Mouse (Mus musculus): Measurements from ENCODE around the gene Fxr2. TPM values are rescaled to one million over a fixed set of nuclear protein-coding genes. Genes with fewer than 3 reads are reported as not detected.

Fxr2 gene
- polyA plus RNA-seq (2014; fragmentation: Illumina TruSeq; extraction: RNeasy Lipid Tissue Mini Kit (QIAGEN cat#74804); ENCODE audit: low read depth, low replicate concordance), result 16.0 TPM

DNA sequence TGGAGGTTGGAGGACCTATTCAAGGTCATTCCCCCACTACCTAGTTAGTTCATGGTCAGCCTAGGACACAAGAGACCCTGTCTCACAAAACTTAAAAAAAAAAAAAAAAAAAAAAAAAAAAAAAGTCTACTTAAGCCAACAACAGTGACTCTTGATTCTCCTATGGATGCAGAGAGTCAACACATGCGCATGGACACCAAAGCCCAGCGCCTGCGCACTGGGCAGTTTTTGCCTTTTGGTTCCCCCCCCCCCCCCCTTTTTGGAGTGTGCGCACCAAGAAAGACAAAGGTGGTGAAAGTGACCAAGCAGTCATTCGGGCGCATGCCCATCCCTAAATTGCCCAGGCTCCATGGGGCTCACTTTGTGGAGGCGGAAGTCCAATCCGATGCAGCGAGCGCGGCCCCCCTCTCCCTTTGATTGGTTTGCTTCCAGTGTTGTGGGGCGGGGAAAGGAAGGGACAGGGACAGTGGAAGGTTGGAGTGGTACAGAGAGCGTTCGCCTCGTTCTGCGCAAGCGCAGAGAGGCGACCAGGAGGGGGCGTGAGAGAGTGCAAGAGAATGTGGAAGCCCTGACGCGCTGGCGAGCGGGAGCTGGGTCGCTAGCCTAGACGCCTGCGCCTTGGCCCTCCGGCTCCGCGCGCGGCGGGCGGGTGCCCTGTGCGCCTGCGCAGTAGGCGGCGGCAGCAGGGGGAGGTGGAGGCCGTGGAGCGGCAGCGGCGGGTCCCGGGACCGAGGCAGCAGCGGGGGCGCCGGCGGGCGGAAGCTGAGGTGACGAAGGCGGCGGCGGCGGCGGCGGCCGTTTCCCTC is at the start of gene Fxr2:
Fxr2 (plus strand) TSS at position 707 of the 806 bp plus-strand sequence.

DNA sequence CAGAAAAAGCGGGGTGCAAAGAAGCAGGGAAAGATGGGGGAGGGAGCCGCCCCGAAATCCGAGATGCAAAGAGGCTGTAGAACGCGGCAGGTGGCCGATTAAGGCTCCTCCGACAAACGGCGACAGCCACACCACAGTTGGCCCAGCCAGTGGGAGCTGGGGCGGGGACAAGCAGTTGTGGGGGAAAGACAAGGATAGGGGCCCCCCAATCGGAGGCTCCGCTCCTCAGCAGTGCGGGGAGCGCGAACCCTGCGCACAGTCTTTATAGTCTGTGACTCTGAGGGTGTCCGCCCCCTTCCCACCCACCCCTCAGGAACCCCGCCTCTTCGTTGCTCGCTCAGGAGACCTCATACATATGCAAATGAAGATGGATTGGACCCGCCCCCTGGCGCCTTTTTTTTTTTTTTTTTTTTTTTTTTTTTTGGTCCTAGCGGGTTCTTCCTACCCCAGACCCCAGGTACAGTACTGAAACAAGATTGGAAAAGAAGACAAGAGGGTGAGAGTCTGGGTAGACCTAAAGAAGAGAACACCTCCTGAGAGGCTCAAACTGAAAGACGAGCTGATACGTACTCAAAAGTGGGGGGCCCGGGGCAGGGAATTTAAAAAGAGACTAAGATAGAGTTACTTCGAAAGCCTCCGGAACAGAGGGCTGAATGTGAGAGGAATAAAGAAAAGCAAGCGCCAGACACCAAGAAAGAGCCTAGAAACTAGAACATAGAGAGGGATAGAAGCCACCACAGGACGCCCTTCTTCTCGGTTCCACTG is 26.9 kb upstream of the Fxr2 start, which contains the start of gene Atp1b2:
Atp1b2 (minus strand) TSS at position 217 of the 765 bp plus-strand sequence.

GRCm38 (mm10) chr11:69617805-69618204 is 15.0 kb upstream of the Fxr2 start, which contains the start of gene Shbg:
TSS of gene Shbg (minus strand) at chr11:69617905.

GRCm38 (mm10) chr11:69621571-69622268 is 11.1 kb upstream of the Fxr2 start, which contains the start of gene Sat2:
TSS of gene Sat2 (plus strand) at chr11:69622024.

GRCm38 (mm10) chr11:69655264-69656064 is 22.7 kb downstream of the Fxr2 start, which contains the start of gene Sox15:
TSS of gene Sox15 (plus strand) at chr11:69655314.

GRCm38 (mm10) chr11:69662213-69662966 is 29.6 kb downstream of the Fxr2 start, which contains the start of gene Mpdu1:
TSS of gene Mpdu1 (minus strand) at chr11:69662642.

DNA sequence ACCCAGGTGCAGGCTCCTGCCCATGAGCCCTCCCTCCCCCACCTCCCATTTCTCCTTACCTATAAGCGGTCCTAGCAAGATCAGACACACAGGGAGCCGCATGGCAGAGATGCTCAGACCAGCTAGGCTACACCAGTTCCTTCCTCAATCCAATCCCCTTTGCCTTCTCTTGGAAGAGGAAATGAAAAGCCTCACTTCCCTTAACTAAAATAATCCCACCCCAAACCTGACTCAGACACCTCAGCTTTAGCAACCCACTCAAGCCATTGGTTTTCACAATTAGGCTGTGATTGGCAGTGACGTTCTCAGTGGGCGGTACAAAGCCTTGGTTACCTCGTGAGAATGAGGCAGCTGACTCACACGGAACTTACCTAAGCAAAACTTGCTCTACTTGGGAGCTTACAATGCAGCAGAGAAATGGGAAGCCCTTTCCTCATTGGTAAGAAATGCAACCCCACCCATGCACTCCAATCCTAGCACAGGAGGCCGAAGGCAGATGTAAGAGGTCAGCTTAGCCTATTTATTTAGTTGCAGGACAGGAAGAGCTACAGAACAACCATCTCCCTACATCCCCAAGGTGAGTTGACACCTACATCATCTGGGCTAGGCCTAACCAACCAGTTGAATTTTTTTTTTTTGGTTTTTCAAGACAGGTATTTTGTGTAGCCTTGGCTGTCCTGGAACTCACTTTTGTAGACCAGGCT is 33.3 kb downstream of the Fxr2 start, which contains the start of gene Cd68:
Cd68 (minus strand) TSS at position 193 of the 704 bp plus-strand sequence.

GRCm38 (mm10) chr11:69672211-69672706 is 39.5 kb downstream of the Fxr2 start, which contains the start of gene Eif4a1:
TSS of gene Eif4a1 (minus strand) at chr11:69672423.

DNA sequence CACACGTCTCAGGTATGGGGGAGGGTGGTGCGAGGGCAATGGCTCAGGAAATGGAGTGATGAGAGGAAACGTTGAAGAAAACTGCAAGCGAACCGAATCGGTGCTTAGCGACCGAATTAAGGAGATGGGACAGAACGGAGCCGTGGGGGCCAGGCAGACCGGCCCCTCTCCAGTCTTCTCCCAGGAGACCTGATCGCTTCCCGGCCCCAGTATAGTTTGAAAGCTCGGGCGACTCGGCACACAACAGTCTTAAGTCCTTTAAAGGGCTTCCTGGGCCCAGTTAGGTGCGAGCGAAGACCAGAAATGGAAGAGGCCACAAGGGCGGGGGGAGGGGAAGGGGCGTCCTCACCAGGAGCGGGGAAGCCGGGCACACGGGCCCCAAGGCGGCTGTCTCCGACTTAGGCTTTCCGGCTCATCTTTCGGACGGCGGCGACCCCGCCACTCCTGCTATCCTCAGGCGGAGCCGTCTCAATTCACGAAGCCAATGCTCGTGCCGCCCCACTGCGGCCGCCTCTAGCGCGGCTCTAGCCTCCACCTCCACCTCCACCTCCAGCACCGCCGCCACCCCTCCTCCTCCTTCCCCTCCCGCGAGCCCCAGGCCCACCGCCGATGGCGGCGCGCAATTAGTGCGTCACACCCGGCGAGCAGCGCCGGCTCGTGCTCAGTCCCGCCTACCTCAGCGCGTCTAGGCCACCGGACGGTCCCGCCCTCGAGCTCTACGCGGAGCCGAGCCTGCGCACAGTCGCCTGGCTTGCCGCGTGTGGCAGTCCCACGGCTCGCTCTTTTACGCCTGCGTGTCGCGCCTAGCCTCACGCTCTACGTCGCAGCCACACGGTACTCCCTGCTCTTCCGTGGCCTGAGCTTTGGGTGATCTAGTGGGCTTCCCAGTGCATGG is 48.8 kb downstream of the Fxr2 start, which contains the start of gene Senp3:
Senp3 (minus strand) TSS at position 771 of the 895 bp plus-strand sequence.

DNA sequence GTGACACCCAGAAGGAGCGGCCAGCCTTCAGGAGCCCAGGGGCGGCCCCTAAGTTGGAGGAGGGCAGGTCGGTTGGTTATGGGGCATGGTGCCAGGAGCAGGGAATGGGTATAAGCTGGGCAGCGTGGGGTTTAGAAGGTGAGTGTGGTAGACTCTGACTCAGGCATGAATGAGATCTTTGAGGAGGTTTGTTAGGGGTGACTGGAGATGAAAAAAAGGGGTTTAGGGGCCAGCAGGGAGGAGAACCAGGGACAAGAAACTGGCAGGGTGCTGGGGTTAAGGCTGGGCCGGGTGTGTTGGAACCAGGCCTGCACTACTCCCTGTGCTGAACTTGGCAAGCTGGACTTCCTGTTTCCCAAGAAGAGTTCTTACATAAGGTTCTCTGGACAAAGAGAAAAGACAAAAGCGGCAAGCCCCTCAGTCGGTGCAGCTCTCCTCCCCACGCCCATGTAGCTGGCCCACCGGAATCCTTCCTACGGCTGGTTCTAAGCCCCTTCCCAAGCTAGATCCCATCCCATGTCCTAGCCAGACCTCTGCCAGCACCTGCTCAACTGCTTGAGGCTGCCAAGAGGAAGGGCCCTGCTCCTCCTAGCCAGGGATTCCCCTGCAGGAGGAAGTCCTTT is 52.8 kb downstream of the Fxr2 start, which contains the start of gene Tnfsf13:
Tnfsf13 (minus strand) TSS at position 259 of the 623 bp plus-strand sequence.

GRCm38 (mm10) chr11:69695361-69696181 is 62.8 kb downstream of the Fxr2 start, which contains the start of the genes Tnfsf12 and Tnfsfm13:
TSS of gene Tnfsf12 (minus strand) at chr11:69695849.
TSS of gene Tnfsfm13 (minus strand) at chr11:69696098.

Other genes with a start within 250 kb of the Fxr2 start
- 48.5 TPM for gene Naa38, start 237.5 kb upstream of the Fxr2 start, polyA plus RNA-seq (2014; fragmentation: Illumina TruSeq; extraction: RNeasy Lipid Tissue Mini Kit (QIAGEN cat#74804); ENCODE audit: low read depth, low replicate concordance)
- 33.5 TPM for gene Cyb5d1, start 237.4 kb upstream of the Fxr2 start, polyA plus RNA-seq (2014; fragmentation: Illumina TruSeq; extraction: RNeasy Lipid Tissue Mini Kit (QIAGEN cat#74804); ENCODE audit: low read depth, low replicate concordance)
- 0.13 TPM for gene Tmem88, start 234.8 kb upstream of the Fxr2 start, polyA plus RNA-seq (2014; fragmentation: Illumina TruSeq; extraction: RNeasy Lipid Tissue Mini Kit (QIAGEN cat#74804); ENCODE audit: low read depth, low replicate concordance)
- 0.98 TPM for gene Kdm6b, start 219.3 kb upstream of the Fxr2 start, polyA plus RNA-seq (2014; fragmentation: Illumina TruSeq; extraction: RNeasy Lipid Tissue Mini Kit (QIAGEN cat#74804); ENCODE audit: low read depth, low replicate concordance)
- gene Dnah2, start 83.9 kb upstream of the Fxr2 start, polyA plus RNA-seq (2014; fragmentation: Illumina TruSeq; extraction: RNeasy Lipid Tissue Mini Kit (QIAGEN cat#74804); ENCODE audit: low read depth, low replicate concordance), result 10.4 TPM
- gene Efnb3, start 72.8 kb upstream of the Fxr2 start, polyA plus RNA-seq (2014; fragmentation: Illumina TruSeq; extraction: RNeasy Lipid Tissue Mini Kit (QIAGEN cat#74804); ENCODE audit: low read depth, low replicate concordance), result 0.48 TPM
- gene Wrap53, start 52.7 kb upstream of the Fxr2 start, polyA plus RNA-seq (2014; fragmentation: Illumina TruSeq; extraction: RNeasy Lipid Tissue Mini Kit (QIAGEN cat#74804); ENCODE audit: low read depth, low replicate concordance), result 1.1 TPM
- gene Trp53, start 52.6 kb upstream of the Fxr2 start, polyA plus RNA-seq (2014; fragmentation: Illumina TruSeq; extraction: RNeasy Lipid Tissue Mini Kit (QIAGEN cat#74804); ENCODE audit: low read depth, low replicate concordance), result 2.5 TPM
- gene Atp1b2, start 27.0 kb upstream of the Fxr2 start, polyA plus RNA-seq (2014; fragmentation: Illumina TruSeq; extraction: RNeasy Lipid Tissue Mini Kit (QIAGEN cat#74804); ENCODE audit: low read depth, low replicate concordance), result 23.7 TPM
- gene Shbg, start 15.1 kb upstream of the Fxr2 start, polyA plus RNA-seq (2014; fragmentation: Illumina TruSeq; extraction: RNeasy Lipid Tissue Mini Kit (QIAGEN cat#74804); ENCODE audit: low read depth, low replicate concordance), result 2.6 TPM
- 6.7 TPM for gene Sat2, start 11.0 kb upstream of the Fxr2 start, polyA plus RNA-seq (2014; fragmentation: Illumina TruSeq; extraction: RNeasy Lipid Tissue Mini Kit (QIAGEN cat#74804); ENCODE audit: low read depth, low replicate concordance)
- gene Sox15, start 22.3 kb downstream of the Fxr2 start, polyA plus RNA-seq (2014; fragmentation: Illumina TruSeq; extraction: RNeasy Lipid Tissue Mini Kit (QIAGEN cat#74804); ENCODE audit: low read depth, low replicate concordance), result not detected
- 8.7 TPM for gene Mpdu1, start 29.7 kb downstream of the Fxr2 start, polyA plus RNA-seq (2014; fragmentation: Illumina TruSeq; extraction: RNeasy Lipid Tissue Mini Kit (QIAGEN cat#74804); ENCODE audit: low read depth, low replicate concordance)
- 0.91 TPM for gene Cd68, start 33.2 kb downstream of the Fxr2 start, polyA plus RNA-seq (2014; fragmentation: Illumina TruSeq; extraction: RNeasy Lipid Tissue Mini Kit (QIAGEN cat#74804); ENCODE audit: low read depth, low replicate concordance)
- gene Eif4a1, start 39.4 kb downstream of the Fxr2 start, polyA plus RNA-seq (2014; fragmentation: Illumina TruSeq; extraction: RNeasy Lipid Tissue Mini Kit (QIAGEN cat#74804); ENCODE audit: low read depth, low replicate concordance), result 265 TPM
- gene Senp3, start 49.1 kb downstream of the Fxr2 start, polyA plus RNA-seq (2014; fragmentation: Illumina TruSeq; extraction: RNeasy Lipid Tissue Mini Kit (QIAGEN cat#74804); ENCODE audit: low read depth, low replicate concordance), result 94.6 TPM
- 3.8 TPM for gene Tnfsf13, start 52.8 kb downstream of the Fxr2 start, polyA plus RNA-seq (2014; fragmentation: Illumina TruSeq; extraction: RNeasy Lipid Tissue Mini Kit (QIAGEN cat#74804); ENCODE audit: low read depth, low replicate concordance)
- gene Tnfsf12, start 62.9 kb downstream of the Fxr2 start, polyA plus RNA-seq (2014; fragmentation: Illumina TruSeq; extraction: RNeasy Lipid Tissue Mini Kit (QIAGEN cat#74804); ENCODE audit: low read depth, low replicate concordance), result 0.20 TPM
- 1.7 TPM for gene Tnfsfm13, start 63.1 kb downstream of the Fxr2 start, polyA plus RNA-seq (2014; fragmentation: Illumina TruSeq; extraction: RNeasy Lipid Tissue Mini Kit (QIAGEN cat#74804); ENCODE audit: low read depth, low replicate concordance)
- 43.5 TPM for gene Polr2a, start 125.6 kb downstream of the Fxr2 start, polyA plus RNA-seq (2014; fragmentation: Illumina TruSeq; extraction: RNeasy Lipid Tissue Mini Kit (QIAGEN cat#74804); ENCODE audit: low read depth, low replicate concordance)
- gene Slc35g3, start 129.0 kb downstream of the Fxr2 start, polyA plus RNA-seq (2014; fragmentation: Illumina TruSeq; extraction: RNeasy Lipid Tissue Mini Kit (QIAGEN cat#74804); ENCODE audit: low read depth, low replicate concordance), result 33.7 TPM
- gene Zbtb4, start 132.9 kb downstream of the Fxr2 start, polyA plus RNA-seq (2014; fragmentation: Illumina TruSeq; extraction: RNeasy Lipid Tissue Mini Kit (QIAGEN cat#74804); ENCODE audit: low read depth, low replicate concordance), result 3.6 TPM
- gene Chrnb1, start 163.0 kb downstream of the Fxr2 start, polyA plus RNA-seq (2014; fragmentation: Illumina TruSeq; extraction: RNeasy Lipid Tissue Mini Kit (QIAGEN cat#74804); ENCODE audit: low read depth, low replicate concordance), result 0.24 TPM
- 3.7 TPM for gene Fgf11, start 168.9 kb downstream of the Fxr2 start, polyA plus RNA-seq (2014; fragmentation: Illumina TruSeq; extraction: RNeasy Lipid Tissue Mini Kit (QIAGEN cat#74804); ENCODE audit: low read depth, low replicate concordance)
- gene Tmem102, start 172.6 kb downstream of the Fxr2 start, polyA plus RNA-seq (2014; fragmentation: Illumina TruSeq; extraction: RNeasy Lipid Tissue Mini Kit (QIAGEN cat#74804); ENCODE audit: low read depth, low replicate concordance), result not detected
- 131 TPM for gene Gm39566, start 182.3 kb downstream of the Fxr2 start, polyA plus RNA-seq (2014; fragmentation: Illumina TruSeq; extraction: RNeasy Lipid Tissue Mini Kit (QIAGEN cat#74804); ENCODE audit: low read depth, low replicate concordance)
- gene Spem2, start 185.5 kb downstream of the Fxr2 start, polyA plus RNA-seq (2014; fragmentation: Illumina TruSeq; extraction: RNeasy Lipid Tissue Mini Kit (QIAGEN cat#74804); ENCODE audit: low read depth, low replicate concordance), result 15.9 TPM
- 145 TPM for gene Spem1, start 189.2 kb downstream of the Fxr2 start, polyA plus RNA-seq (2014; fragmentation: Illumina TruSeq; extraction: RNeasy Lipid Tissue Mini Kit (QIAGEN cat#74804); ENCODE audit: low read depth, low replicate concordance)
- gene Nlgn2, start 204.8 kb downstream of the Fxr2 start, polyA plus RNA-seq (2014; fragmentation: Illumina TruSeq; extraction: RNeasy Lipid Tissue Mini Kit (QIAGEN cat#74804); ENCODE audit: low read depth, low replicate concordance), result 0.17 TPM
- 4.6 TPM for gene Tmem256, start 205.5 kb downstream of the Fxr2 start, polyA plus RNA-seq (2014; fragmentation: Illumina TruSeq; extraction: RNeasy Lipid Tissue Mini Kit (QIAGEN cat#74804); ENCODE audit: low read depth, low replicate concordance)
- gene Plscr3, start 213.4 kb downstream of the Fxr2 start, polyA plus RNA-seq (2014; fragmentation: Illumina TruSeq; extraction: RNeasy Lipid Tissue Mini Kit (QIAGEN cat#74804); ENCODE audit: low read depth, low replicate concordance), result 0.28 TPM
- 0.07 TPM for gene Tnk1, start 225.7 kb downstream of the Fxr2 start, polyA plus RNA-seq (2014; fragmentation: Illumina TruSeq; extraction: RNeasy Lipid Tissue Mini Kit (QIAGEN cat#74804); ENCODE audit: low read depth, low replicate concordance)
- 8.3 TPM for gene Tmem95, start 245.0 kb downstream of the Fxr2 start, polyA plus RNA-seq (2014; fragmentation: Illumina TruSeq; extraction: RNeasy Lipid Tissue Mini Kit (QIAGEN cat#74804); ENCODE audit: low read depth, low replicate concordance)
- gene Kctd11, start 248.4 kb downstream of the Fxr2 start, polyA plus RNA-seq (2014; fragmentation: Illumina TruSeq; extraction: RNeasy Lipid Tissue Mini Kit (QIAGEN cat#74804); ENCODE audit: low read depth, low replicate concordance), result 0.22 TPM